Mouse (Mus musculus): ENCODE results near the gene Bax.

DNA sequence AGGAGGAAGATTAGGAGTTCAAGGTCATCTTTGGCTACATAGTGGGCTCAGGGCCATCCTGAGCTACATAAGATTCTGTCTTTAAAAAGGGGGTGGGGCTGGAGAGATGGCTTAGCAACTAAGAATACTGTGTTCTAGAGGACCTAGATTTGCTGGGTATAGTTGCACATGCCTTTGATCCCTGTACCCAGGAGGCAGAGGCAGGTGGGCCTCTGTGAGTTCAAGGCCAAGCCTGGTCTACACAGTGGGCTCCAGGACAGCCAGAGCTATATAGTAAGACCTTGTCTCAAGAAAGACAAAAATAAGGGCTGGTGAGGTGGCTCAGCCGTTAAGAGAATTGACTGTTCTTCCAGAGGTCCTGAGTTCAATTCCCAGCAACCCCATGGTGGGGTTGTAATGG lies 16.7 kb downstream of the Bax start:
- no peak for TF ChIP-seq CTCF (IDR thresholded peaks at IDR 0.05; ENCODE audit: control insufficient read depth, insufficient read depth, insufficient read length)
- TF ChIP-seq USF1 (IDR thresholded peaks at IDR 0.05; ENCODE audit: low read depth): no peak
- no peak for TF ChIP-seq MAX (IDR thresholded peaks at IDR 0.05)
- no peak for TF ChIP-seq MYOG (IDR thresholded peaks at IDR 0.05; ENCODE audit: control insufficient read depth, extremely low read depth, insufficient read length)

Data from C2C12 (cell line).